9 mouse cellular contexts compared by ENCODE assay signal in the genomic region with DNA sequence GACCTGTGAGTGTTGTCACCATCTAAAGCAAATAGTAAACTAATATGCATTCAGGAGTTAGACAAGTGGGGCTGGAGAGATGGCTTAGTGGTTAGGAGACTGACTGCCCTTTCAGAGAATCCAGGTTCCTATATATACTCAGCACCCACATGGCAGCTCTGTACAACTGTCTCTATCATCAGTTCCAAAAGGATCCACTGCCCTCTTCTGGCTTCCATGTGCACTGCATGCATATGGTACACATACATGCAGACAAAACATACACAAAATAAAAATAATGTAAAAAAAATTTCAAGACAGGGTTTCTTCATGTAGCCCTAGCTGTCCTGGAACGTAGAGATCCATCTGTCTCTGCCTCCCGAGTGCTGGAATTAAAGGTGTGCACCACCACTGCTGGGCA. TPM values are rescaled to one million over a fixed set of nuclear protein-coding genes. Genes with fewer than 3 reads are reported as not detected.
DNase-seq lines count a peak whose midpoint lies in the region; ATAC-seq and TF ChIP-seq lines count a peak whose summit lies in the region.
"Had no signal": no experiment of that assay in that cellular context is flagged by ENCODE, and none has a peak within 500 bp of the region (broad histone marks: within the 10 kb centered on the region; RNA-seq: fewer than 3 reads in every experiment).

No protein-coding gene starts in this region.

- no peaks in the 10 kb centered on the region for H3K9me3 ChIP-seq in forebrain, postnatal 0 days (ENCODE audit: low read length)
- H3K9me3 ChIP-seq in forebrain, embryonic 11.5 days (ENCODE audit: control insufficient read depth, low read length), result no peaks in the 10 kb centered on the region
- H3K9me3 ChIP-seq in midbrain, postnatal 0 days (ENCODE audit: low read length), result no peaks in the 10 kb centered on the region
- H3K9me3 ChIP-seq in midbrain, embryonic 15.5 days, result no peaks in the 10 kb centered on the region

- no peak overlapping the region for H3K4me3 ChIP-seq in forebrain, postnatal 0 days (ENCODE audit: low read depth, low read length)
- no peak overlapping the region for H3K4me3 ChIP-seq in forebrain, embryonic 11.5 days (ENCODE audit: low read depth, low read length)
- H3K4me3 ChIP-seq in midbrain, postnatal 0 days (ENCODE audit: low read depth, low read length), result no peak overlapping the region
- no peak overlapping the region for H3K4me3 ChIP-seq in midbrain, embryonic 15.5 days
- H3K4me3 ChIP-seq: midbrain, embryonic 12.5 days had no signal

- H3K27ac ChIP-seq in forebrain, postnatal 0 days (ENCODE audit: low read depth, low read length), result no peak overlapping the region
- H3K27ac ChIP-seq in forebrain, embryonic 11.5 days (ENCODE audit: low read depth, low read length), result no peak overlapping the region
- no peak overlapping the region for H3K27ac ChIP-seq in midbrain, postnatal 0 days (ENCODE audit: low read depth, low read length)
- no peak overlapping the region for H3K27ac ChIP-seq in midbrain, embryonic 15.5 days
- H3K27ac ChIP-seq: midbrain, embryonic 12.5 days had no signal

- H3K4me2 ChIP-seq in forebrain, postnatal 0 days (ENCODE audit: low read depth), result no peak overlapping the region
- no peak overlapping the region for H3K4me2 ChIP-seq in forebrain, embryonic 11.5 days (ENCODE audit: low read depth, low read length, severe bottlenecking)
- no peak overlapping the region for H3K4me2 ChIP-seq in midbrain, postnatal 0 days (ENCODE audit: low read depth, low read length, poor library complexity, severe bottlenecking)
- no peak overlapping the region for H3K4me2 ChIP-seq in midbrain, embryonic 15.5 days
- H3K4me2 ChIP-seq: midbrain, embryonic 12.5 days had no signal

- no peaks in the 10 kb centered on the region for H3K27me3 ChIP-seq in forebrain, postnatal 0 days (ENCODE audit: insufficient read depth, low read length)
- H3K27me3 ChIP-seq in forebrain, embryonic 11.5 days (ENCODE audit: control insufficient read depth, insufficient read depth, low read length), result no peaks in the 10 kb centered on the region
- H3K27me3 ChIP-seq in midbrain, postnatal 0 days (ENCODE audit: insufficient read depth, low read length), result no peaks in the 10 kb centered on the region
- no peaks in the 10 kb centered on the region for H3K27me3 ChIP-seq in midbrain, embryonic 15.5 days (replicated peaks)
- H3K27me3 ChIP-seq: midbrain, embryonic 12.5 days had no signal

- H3K9ac ChIP-seq in forebrain, postnatal 0 days, result no peak overlapping the region
- H3K9ac ChIP-seq in forebrain, embryonic 11.5 days (ENCODE audit: low read length), result no peak overlapping the region
- no peak overlapping the region for H3K9ac ChIP-seq in midbrain, postnatal 0 days (replicated peaks; ENCODE audit: low read length, poor library complexity, severe bottlenecking)
- H3K9ac ChIP-seq in midbrain, embryonic 15.5 days, result no peak overlapping the region
- H3K9ac ChIP-seq: midbrain, embryonic 12.5 days had no signal

- no peak for ATAC-seq in forebrain, postnatal 0 days
- no peak for ATAC-seq in forebrain, embryonic 11.5 days (replicated peaks; ENCODE audit: low FRiP score)
- no peak for ATAC-seq in midbrain, postnatal 0 days (ENCODE audit: low FRiP score)
- no peak for ATAC-seq in midbrain, embryonic 15.5 days (replicated peaks)
- peak; percentile 85 for ATAC-seq in megakaryocyte progenitor cell, adult 5-6 weeks (replicated peaks; ENCODE audit: poor library complexity)

- H3K36me3 ChIP-seq in forebrain, postnatal 0 days (ENCODE audit: insufficient read depth), result peaks cover 33% of the 10 kb centered on the region
- peaks cover 18% of the 10 kb centered on the region; the same call in 1 of the 2 replicates for H3K36me3 ChIP-seq in forebrain, embryonic 11.5 days (ENCODE audit: control insufficient read depth, insufficient read depth, low read length)
- H3K36me3 ChIP-seq in midbrain, postnatal 0 days (ENCODE audit: insufficient read depth, low read length), result peaks cover 22% of the 10 kb centered on the region
- peaks cover 27% of the 10 kb centered on the region for H3K36me3 ChIP-seq in midbrain, embryonic 15.5 days (replicated peaks)

- peak; percentile 16 for DNase-seq in forebrain, postnatal 0 days
- no peak for DNase-seq in forebrain, embryonic 11.5 days (ENCODE audit: low spot score)
- peak; percentile 34 for DNase-seq in midbrain, postnatal 0 days (ENCODE audit: low spot score)
- DNase-seq in embryo, embryonic 10.5 days (ENCODE audit: low spot score), result peak; percentile 49
- DNase-seq in urinary bladder, postnatal 4 days (ENCODE audit: low spot score in 2 of 2), result no peak
- no peak for DNase-seq in urinary bladder, postnatal 25 days (ENCODE audit: low spot score)

- H3K4me1 ChIP-seq in forebrain, postnatal 0 days (ENCODE audit: insufficient read depth), result no peaks in the 10 kb centered on the region
- H3K4me1 ChIP-seq in forebrain, embryonic 11.5 days (replicated peaks; ENCODE audit: control insufficient read depth, insufficient read depth, low read length), result no peaks in the 10 kb centered on the region
- no peaks in the 10 kb centered on the region for H3K4me1 ChIP-seq in midbrain, postnatal 0 days (ENCODE audit: insufficient read depth, low read length)
- no peaks in the 10 kb centered on the region for H3K4me1 ChIP-seq in midbrain, embryonic 15.5 days
- H3K4me1 ChIP-seq: midbrain, embryonic 12.5 days had no signal

- peak; percentile 54 for TF ChIP-seq CTCF in forebrain, postnatal 0 days (IDR thresholded peaks at IDR 0.05; ENCODE audit: low read depth)
- TF ChIP-seq CTCF in midbrain, postnatal 0 days (IDR thresholded peaks at IDR 0.05), result peak; percentile 62

- 95% methylated on average over 2 of the region's 2 CpGs for WGBS in forebrain, postnatal 0 days
- 99% methylated on average over 2 of the region's 2 CpGs for WGBS in forebrain, embryonic 11.5 days
- WGBS in midbrain, postnatal 0 days, result 97% methylated on average over 2 of the region's 2 CpGs
- over 99% methylated on average over 2 of the region's 2 CpGs for WGBS in midbrain, embryonic 15.5 days

RNA-seq across cellular contexts. Expression of gene Ylpm1, which starts 36.6 kb away (rescaled TPM):
- 51.2 and 59.6 TPM in 2 replicates for total RNA-seq in forebrain, postnatal 0 days (2014; rRNA removed)
- 17.3 and 23.4 TPM in 2 replicates for polyA plus RNA-seq in forebrain, postnatal 0 days (2015; fragmentation: Nextera tagmentation; extraction: Ambion mirVana)
- 46.8 and 55.5 TPM in 2 replicates for polyA plus RNA-seq in forebrain, embryonic 11.5 days (2014; fragmentation: Nextera tagmentation; extraction: Ambion mirVana)
- 43.2 and 70.1 TPM in 2 replicates for total RNA-seq in midbrain, postnatal 0 days (2014; rRNA removed)
- 23.0 and 29.2 TPM in 2 replicates for polyA plus RNA-seq in midbrain, postnatal 0 days (2015; fragmentation: Nextera tagmentation; extraction: Ambion mirVana)
- 34.8 and 37.0 TPM in 2 replicates for polyA plus RNA-seq in midbrain, embryonic 15.5 days (2015; fragmentation: Nextera tagmentation; extraction: Ambion mirVana)
- total RNA-seq in megakaryocyte progenitor cell, adult 5-6 weeks (2015), result 78.0 and 96.2 TPM in 2 replicates
- 52.7 and 84.7 TPM in 2 replicates for total RNA-seq in megakaryocyte progenitor cell, adult 5-6 weeks (2017)

Comparison
In these comparisons a context has a peak if more than half of its experiments do, and no peak if none do; other contexts are left out.
1. DNase-seq: peak in forebrain, postnatal 0 days (single experiment), midbrain, postnatal 0 days (single experiment) and embryo, embryonic 10.5 days (single experiment); none in forebrain, embryonic 11.5 days (single experiment), urinary bladder, postnatal 4 days (0 of 2) and urinary bladder, postnatal 25 days (single experiment).